8 mouse cellular contexts compared by ENCODE assay signal in the genomic region with DNA sequence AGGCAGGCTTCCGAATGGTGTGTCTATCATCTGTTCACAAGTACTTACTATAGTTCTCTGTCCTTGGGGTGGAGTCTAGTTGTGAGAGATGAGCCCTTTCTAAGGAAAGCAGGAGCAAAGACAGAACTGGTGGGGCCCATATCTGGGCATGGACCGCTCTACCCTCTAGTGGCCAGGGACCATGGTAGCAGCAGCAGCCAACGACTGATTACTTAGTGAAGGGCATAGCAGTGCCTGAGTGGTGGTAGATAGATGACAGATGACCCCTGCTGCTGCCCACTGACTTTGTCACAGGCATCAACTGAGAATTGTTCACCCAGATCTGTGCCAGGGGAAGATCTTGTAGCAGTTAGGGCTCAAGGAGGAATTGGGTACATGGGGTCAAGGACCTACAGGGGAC. TPM values are rescaled to one million over a fixed set of nuclear protein-coding genes. Genes with fewer than 3 reads are reported as not detected.
DNase-seq lines count a peak whose midpoint lies in the region; ATAC-seq lines count a peak whose summit lies in the region.

No protein-coding gene starts in this region.

- no peak overlapping the region for H3K27ac ChIP-seq in neural tube, embryonic 12.5 days

- H3K27me3 ChIP-seq in neural tube, embryonic 12.5 days (replicated peaks), result peaks cover 21% of the 10 kb centered on the region

- no peak overlapping the region for H3K4me3 ChIP-seq in neural tube, embryonic 12.5 days

- H3K4me1 ChIP-seq in neural tube, embryonic 12.5 days, result peaks cover 5% of the 10 kb centered on the region; the same call in 1 of the 2 replicates

- WGBS in neural tube, embryonic 12.5 days, result 26% methylated on average over 3 of the region's 3 CpGs

- intact Hi-C loops in heart, postnatal 25 days (cut with DNase I), result no loop called here

- DNase-seq in heart, postnatal 4 days, result peak; percentile 56
- DNase-seq in heart, postnatal 25 days (ENCODE audit: low spot score), result no peak
- DNase-seq in neural tube, embryonic 10.5 days (ENCODE audit: extremely low spot score, low spot score), result no peak
- peak; percentile 75 for DNase-seq in adrenal gland, postnatal 14 days
- peak; percentile 46 for DNase-seq in lung, postnatal 36 days
- no peak for DNase-seq in cerebellum, adult 9-10 months
- no peak for DNase-seq in spleen, adult 18-20 months

- no peaks in the 10 kb centered on the region for H3K36me3 ChIP-seq in neural tube, embryonic 12.5 days

- no peak overlapping the region for H3K4me2 ChIP-seq in neural tube, embryonic 12.5 days (replicated peaks)

- peak; percentile 34; the same call in 1 of the 2 replicates for ATAC-seq in neural tube, embryonic 12.5 days (ENCODE audit: low FRiP score, low read depth)

- no peaks in the 10 kb centered on the region for H3K9me3 ChIP-seq in neural tube, embryonic 12.5 days

- no peak overlapping the region for H3K9ac ChIP-seq in neural tube, embryonic 12.5 days

RNA-seq across cellular contexts. Expression of gene Fam181a, which starts 12.0 kb away (rescaled TPM):
- not detected for total RNA-seq in heart, postnatal 4 days (2021)
- not detected for total RNA-seq in heart, postnatal 25 days (2021)
- 21.3 and 23.2 TPM in 2 replicates for polyA plus RNA-seq in neural tube, embryonic 12.5 days (2016; fragmentation: Nextera tagmentation; extraction: Ambion mirVana)
- not detected in 2 replicates for total RNA-seq in adrenal gland, postnatal 14 days (2021)

RNA-seq across cellular contexts. Expression of gene Asb2, which starts 33.0 kb away (rescaled TPM):
- total RNA-seq in heart, postnatal 4 days (2021), result 100 to 1,000 TPM; 330 to 353 TPM
- 100 to 1,000 TPM; 497 to 569 TPM for total RNA-seq in heart, postnatal 25 days (2021)
- polyA plus RNA-seq in neural tube, embryonic 12.5 days (2016; fragmentation: Nextera tagmentation; extraction: Ambion mirVana), result 2.0 and 2.7 TPM in 2 replicates
- 1.1 and 2.2 TPM in 2 replicates for total RNA-seq in adrenal gland, postnatal 14 days (2021)

Comparison
In these comparisons a context has a peak if more than half of its experiments do, and no peak if none do; other contexts are left out.
1. DNase-seq: peak in heart, postnatal 4 days (single experiment), adrenal gland, postnatal 14 days (single experiment) and lung, postnatal 36 days (single experiment); none in heart, postnatal 25 days (single experiment), neural tube, embryonic 10.5 days (single experiment), cerebellum, adult 9-10 months (single experiment) and spleen, adult 18-20 months (0 of 2).
2. RNA of gene Asb2, which starts 33.0 kb away (total RNA-seq): 497 to 569 TPM in heart, postnatal 25 days and 330 to 353 TPM in heart, postnatal 4 days; 1.1 to 2.2 TPM in adrenal gland, postnatal 14 days; every median in the first group is over 100 times any median in the second.